Comparison of ENCODE assay signal across 8 mouse cellular contexts in the genomic region with DNA sequence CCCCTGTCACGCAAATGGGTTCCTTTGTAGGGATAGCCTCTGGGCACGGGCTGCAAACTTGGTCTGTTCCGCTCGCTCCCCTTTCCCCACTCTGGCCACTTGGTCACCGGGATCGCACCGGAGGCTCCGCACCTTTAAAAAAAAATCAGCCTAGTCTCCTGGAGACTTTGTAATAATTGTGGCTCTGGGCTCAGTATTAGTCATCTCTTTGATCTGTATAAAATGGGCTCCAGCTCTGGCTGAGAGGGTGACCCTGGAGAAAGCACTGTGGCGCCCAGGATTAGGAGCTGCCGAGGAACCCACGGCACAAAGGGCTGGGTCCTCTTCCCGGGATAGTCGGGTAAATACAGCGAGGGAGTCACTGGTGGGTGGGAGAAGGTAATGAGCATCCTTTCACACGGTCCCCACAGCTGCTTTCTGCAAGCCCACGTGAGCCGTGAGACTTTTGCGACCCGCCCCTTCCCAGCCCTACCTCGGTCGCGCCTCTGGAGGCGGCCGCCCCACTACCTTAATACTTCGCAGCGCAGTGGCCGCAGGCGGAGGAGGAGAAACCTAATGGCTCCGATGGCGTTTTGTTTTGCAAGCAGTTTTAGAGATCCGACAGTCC. TPM values are rescaled to one million over a fixed set of nuclear protein-coding genes. Genes with fewer than 3 reads are reported as not detected.
DNase-seq lines count a peak whose midpoint lies in the region; ATAC-seq and TF ChIP-seq lines count a peak whose summit lies in the region.

No protein-coding gene starts in this region.

- peaks cover 21% of the 10 kb centered on the region for H3K4me1 ChIP-seq in forebrain, embryonic 16.5 days (replicated peaks; ENCODE audit: control insufficient read depth, insufficient read depth, low read length)
- H3K4me1 ChIP-seq in intestine, postnatal 0 days (replicated peaks; ENCODE audit: control insufficient read depth, insufficient read depth, low read length): no peaks in the 10 kb centered on the region; the same call in 1 of the 2 replicates
- peaks cover 5% of the 10 kb centered on the region for H3K4me1 ChIP-seq in lung, adult 2 months (ENCODE audit: control insufficient read depth, insufficient read depth, low read length)
- H3K4me1 ChIP-seq in neural tube, embryonic 15.5 days: peaks cover 20% of the 10 kb centered on the region

- peak overlapping the region; percentile 24 for H3K4me3 ChIP-seq in forebrain, embryonic 16.5 days (replicated peaks; ENCODE audit: low read length)
- H3K4me3 ChIP-seq in intestine, postnatal 0 days (ENCODE audit: low read depth, low read length): peak overlapping the region; percentile 62
- peak overlapping the region; percentile 63 for H3K4me3 ChIP-seq in lung, adult 2 months (replicated peaks; ENCODE audit: extremely low read depth, low read depth, low read length)
- peak overlapping the region; percentile 38 for H3K4me3 ChIP-seq in neural tube, embryonic 15.5 days (replicated peaks)

- whole genome bisulfite sequencing in forebrain, embryonic 16.5 days: under 1% methylated on average over 31 of the region's 31 CpGs
- WGBS in intestine, postnatal 0 days: 1% methylated on average over 31 of the region's 31 CpGs
- 5% methylated on average over 31 of the region's 31 CpGs for WGBS in lung, adult 2 months
- 1% methylated on average over 31 of the region's 31 CpGs for WGBS in neural tube, embryonic 15.5 days

- peak; percentile 43 for TF ChIP-seq CTCF in intestine, postnatal 0 days (IDR thresholded peaks at IDR 0.05; ENCODE audit: low read depth)
- no peak for TF ChIP-seq CTCF in lung, adult 2 months (IDR thresholded peaks at IDR 0.05; ENCODE audit: insufficient read depth, low read length)

- peak overlapping the region; percentile 32 for H3K4me2 ChIP-seq in forebrain, embryonic 16.5 days (ENCODE audit: low read length)
- H3K4me2 ChIP-seq in intestine, postnatal 0 days (replicated peaks; ENCODE audit: low read depth): peak overlapping the region; percentile 78
- H3K4me2 ChIP-seq in neural tube, embryonic 15.5 days: peak overlapping the region; percentile 71

- no peak overlapping the region for H3K27ac ChIP-seq in forebrain, embryonic 16.5 days (ENCODE audit: low read length)
- peak overlapping the region; percentile 95 for H3K27ac ChIP-seq in intestine, postnatal 0 days (ENCODE audit: low read depth, low read length)
- H3K27ac ChIP-seq in neural tube, embryonic 15.5 days (replicated peaks): no peak overlapping the region

- DNase-seq in urinary bladder, adult 2 months (ENCODE audit: low spot score): peak; percentile 42
- no peak for DNase-seq in urinary bladder, postnatal 25 days (ENCODE audit: low spot score)
- DNase-seq in lung, adult 2 months: peak; percentile 33
- DNase-seq in c-Kit-positive CD71-positive TER-119-positive erythroid progenitor cells, embryonic 14.5 days (ENCODE audit: low spot score): no peak
- DNase-seq in adipocyte (ENCODE audit: low spot score): no peak

- no peak overlapping the region for H3K9ac ChIP-seq in forebrain, embryonic 16.5 days (replicated peaks; ENCODE audit: low read depth, low read length)
- peak overlapping the region; percentile 87 for H3K9ac ChIP-seq in intestine, postnatal 0 days (ENCODE audit: low read depth, low read length)
- H3K9ac ChIP-seq in neural tube, embryonic 15.5 days (replicated peaks): no peak overlapping the region

- ATAC-seq in forebrain, embryonic 16.5 days: no peak; the same call in 1 of the 2 replicates
- peak; percentile 46 for ATAC-seq in intestine, postnatal 0 days
- peak; percentile 56; the same call in 1 of the 2 replicates for ATAC-seq in neural tube, embryonic 15.5 days (ENCODE audit: low FRiP score)

- no peaks in the 10 kb centered on the region for H3K9me3 ChIP-seq in forebrain, embryonic 16.5 days (ENCODE audit: control insufficient read depth, low read length)
- no peaks in the 10 kb centered on the region for H3K9me3 ChIP-seq in intestine, postnatal 0 days (ENCODE audit: control insufficient read depth)
- no peaks in the 10 kb centered on the region for H3K9me3 ChIP-seq in neural tube, embryonic 15.5 days (replicated peaks)

- H3K27me3 ChIP-seq in forebrain, embryonic 16.5 days (replicated peaks; ENCODE audit: control insufficient read depth, insufficient read depth, low read length): peaks cover 51% of the 10 kb centered on the region
- 0 out of 2 replicates have a peak, but pooled peaks cover 3% of the 10 kb centered on the region for H3K27me3 ChIP-seq in intestine, postnatal 0 days (replicated peaks; ENCODE audit: control insufficient read depth, insufficient read depth, low read length)
- H3K27me3 ChIP-seq in neural tube, embryonic 15.5 days (replicated peaks): peaks cover 73% of the 10 kb centered on the region

- no peak for TF ChIP-seq POLR2A in lung, adult 2 months (IDR thresholded peaks at IDR 0.05; ENCODE audit: borderline replicate concordance, extremely low read depth, low read depth, low read length)

- no peaks in the 10 kb centered on the region for H3K36me3 ChIP-seq in forebrain, embryonic 16.5 days (ENCODE audit: control insufficient read depth, insufficient read depth)
- H3K36me3 ChIP-seq in intestine, postnatal 0 days (ENCODE audit: control insufficient read depth, insufficient read depth): no peaks in the 10 kb centered on the region
- H3K36me3 ChIP-seq in neural tube, embryonic 15.5 days: no peaks in the 10 kb centered on the region

RNA-seq across cellular contexts. Expression of gene Dsp, which starts 1.4 kb away (rescaled TPM):
- polyA plus RNA-seq in urinary bladder, adult 2 months (2012; rRNA removed): 17.9 and 22.7 TPM in 2 replicates
- 0.29 and 0.52 TPM in 2 replicates for polyA plus RNA-seq in forebrain, embryonic 16.5 days (2015; fragmentation: Nextera tagmentation; extraction: Ambion mirVana)
- 14.8 and 15.7 TPM in 2 replicates for polyA plus RNA-seq in intestine, postnatal 0 days (2015; fragmentation: Nextera tagmentation; extraction: Ambion mirVana)
- polyA plus RNA-seq in lung, adult 2 months (2012; rRNA removed): 6.0 and 19.0 TPM in 2 replicates
- polyA plus RNA-seq in neural tube, embryonic 15.5 days (2015; fragmentation: Nextera tagmentation; extraction: Ambion mirVana): 0.23 and 5.3 TPM in 2 replicates

RNA-seq across cellular contexts. Expression of gene Snrnp48, which starts 52.2 kb away (rescaled TPM):
- 29.0 and 32.7 TPM in 2 replicates for polyA plus RNA-seq in urinary bladder, adult 2 months (2012; rRNA removed)
- 28.7 and 29.5 TPM in 2 replicates for polyA plus RNA-seq in forebrain, embryonic 16.5 days (2015; fragmentation: Nextera tagmentation; extraction: Ambion mirVana)
- 19.5 and 23.8 TPM in 2 replicates for polyA plus RNA-seq in intestine, postnatal 0 days (2015; fragmentation: Nextera tagmentation; extraction: Ambion mirVana)
- polyA plus RNA-seq in lung, adult 2 months (2012; rRNA removed): 31.6 and 31.7 TPM in 2 replicates
- polyA plus RNA-seq in neural tube, embryonic 15.5 days (2015; fragmentation: Nextera tagmentation; extraction: Ambion mirVana): 26.6 and 31.0 TPM in 2 replicates

Comparison
In these comparisons a context has a peak if more than half of its experiments do, and no peak if none do; other contexts are left out.
1. DNase-seq: peak in urinary bladder, adult 2 months (single experiment) and lung, adult 2 months (single experiment); none in urinary bladder, postnatal 25 days (single experiment), c-Kit-positive CD71-positive TER-119-positive erythroid progenitor cells, embryonic 14.5 days (single experiment) and adipocyte (single experiment).
2. Peak in every context shown above with its lines, with median percentiles within 50 percentile points of each other: H3K4me2 ChIP-seq and H3K4me3 ChIP-seq.